Mouse (Mus musculus): ENCODE results near the gene Morc1. TPM values are rescaled to one million over a fixed set of nuclear protein-coding genes. Genes with fewer than 3 reads are reported as not detected.

Gene Morc1
- total and polyA plus RNA-seq, 3 experiments = 0.64 TPM; not detected in 2

DNA sequence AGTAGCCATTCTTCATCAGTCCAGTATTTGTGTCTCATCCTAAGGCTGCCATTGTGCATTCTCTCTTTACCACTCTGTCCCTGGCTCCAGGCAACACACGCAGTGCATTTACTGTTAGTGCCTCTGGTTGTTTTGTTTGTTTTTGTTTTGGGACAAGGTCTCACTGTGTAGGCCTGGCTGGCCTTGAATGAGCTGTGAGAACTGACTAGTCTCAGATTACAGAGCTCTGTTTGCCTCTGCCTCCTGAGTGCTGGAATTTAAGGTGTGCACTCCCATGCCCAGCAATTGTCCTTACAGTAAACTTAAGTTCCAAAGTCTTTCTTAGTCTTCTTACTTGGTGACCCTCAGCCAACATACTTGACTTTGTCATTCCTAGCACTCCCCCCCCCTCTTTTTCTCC lies 182.7 kb downstream of the Morc1 start:
- H3K79me2 ChIP-seq (replicated peaks; ENCODE audit: control insufficient read depth, extremely low read depth, insufficient read depth, poor library complexity, severe bottlenecking) = no peaks in the 10 kb centered on the region
- TF ChIP-seq HCFC1 (IDR thresholded peaks at IDR 0.05; ENCODE audit: low read depth, low read length) (no peak), JUN (IDR thresholded peaks at IDR 0.05; ENCODE audit: insufficient read depth, low read depth, low read length) (no peak), JUND (conservative IDR thresholded peaks at IDR 0.05; ENCODE audit: low read depth, low read length) (no peak), MEF2A (IDR thresholded peaks at IDR 0.05; ENCODE audit: borderline replicate concordance, low read depth, low read length) (no peak), MXI1 (IDR thresholded peaks at IDR 0.05; ENCODE audit: low read depth, low read length) (no peak), RCOR1 (conservative IDR thresholded peaks at IDR 0.05; ENCODE audit: low read depth, low read length) (no peak), MYC (IDR thresholded peaks at IDR 0.05; ENCODE audit: low read depth, low read length) (no peak), POLR2AphosphoS2 (IDR thresholded peaks at IDR 0.05; ENCODE audit: low read depth, low read length) (no peak), SIN3A (IDR thresholded peaks at IDR 0.05; ENCODE audit: low read length) (no peak), ZKSCAN1 (IDR thresholded peaks at IDR 0.05; ENCODE audit: borderline replicate concordance, low read depth, low read length) (no peak), GABPA (IDR thresholded peaks at IDR 0.05; ENCODE audit: insufficient replicate concordance, low read depth, low read length) (no peak)
- no peaks in the 10 kb centered on the region for H3K36me3 ChIP-seq (replicated peaks in 1 of 2; ENCODE audit: control insufficient read depth in 1 of 2, insufficient read depth in 1 of 2, low read length in 1 of 2)
- no peaks in the 10 kb centered on the region for H3K27me3 ChIP-seq (replicated peaks)
- in situ Hi-C loops (cut with MboI; ENCODE audit: low pct_ligation_motif_present, low pct_unique_long_range_greater_than_20kb, low sequenced_read_pairs) = no loop called here
- H3K27ac ChIP-seq (ENCODE audit: insufficient read depth, low read depth) = no peak overlapping the region
- no peak overlapping the region for H3K4me3 ChIP-seq (replicated peaks in 1 of 3; ENCODE audit: low read depth in 2 of 3, low read length in 2 of 3, poor library complexity in 1 of 3)
- dilution Hi-C loops (cut with MboI; ENCODE audit: extremely low pct_ligation_motif_present, extremely low pct_unique_long_range_greater_than_20kb, low sequenced_read_pairs) = no loop called here
- no peak for DNase-seq (ENCODE audit: extremely low read depth)
- H3K9ac ChIP-seq (ENCODE audit: insufficient read depth, low read depth) = no peak overlapping the region
- no peaks in the 10 kb centered on the region for H3K4me1 ChIP-seq (ENCODE audit: control insufficient read depth in 1 of 2, insufficient read depth in 2 of 2)
- H3K4me2 ChIP-seq (ENCODE audit: insufficient read depth, low read depth, poor library complexity, severe bottlenecking) = no peak overlapping the region
- peaks cover 44% of the 10 kb centered on the region for H3K9me3 ChIP-seq (replicated peaks; ENCODE audit: low read length)

DNA sequence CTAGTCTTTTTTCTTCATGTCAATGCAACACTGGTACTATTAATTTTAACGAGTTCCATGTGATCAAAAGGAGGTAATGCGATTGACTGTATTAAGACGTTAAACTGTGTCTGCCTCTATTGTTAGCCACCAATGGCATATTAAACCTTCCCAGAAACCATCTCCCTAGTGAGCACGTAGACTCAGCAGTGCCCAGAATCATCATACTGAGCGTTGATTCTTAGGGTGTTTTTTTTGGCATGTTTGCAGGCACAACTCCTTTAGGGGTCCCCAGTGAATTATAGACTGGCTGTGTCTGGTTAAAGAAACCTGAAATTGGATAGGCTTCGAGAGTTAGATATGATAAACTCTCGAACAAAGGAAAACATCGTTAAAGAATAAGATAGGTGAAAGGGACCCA lies 189.5 kb downstream of the Morc1 start:
- Histone ChIP-seq H3K4me1 (ENCODE audit: control insufficient read depth in 1 of 2, insufficient read depth in 2 of 2) (no peaks in the 10 kb centered on the region), H3K79me2 (replicated peaks; ENCODE audit: control insufficient read depth, extremely low read depth, insufficient read depth, poor library complexity, severe bottlenecking) (no peaks in the 10 kb centered on the region), H3K9ac (ENCODE audit: insufficient read depth, low read depth) (no peak overlapping the region), H3K36me3 (replicated peaks in 1 of 2; ENCODE audit: control insufficient read depth in 1 of 2, insufficient read depth in 1 of 2, low read length in 1 of 2) (no peaks in the 10 kb centered on the region), H3K27ac (ENCODE audit: insufficient read depth, low read depth) (no peak overlapping the region), H3K27me3 (replicated peaks) (no peaks in the 10 kb centered on the region), H3K4me3 (replicated peaks in 1 of 3; ENCODE audit: low read depth in 2 of 3, low read length in 2 of 3, poor library complexity in 1 of 3) (no peak overlapping the region), H3K4me2 (ENCODE audit: insufficient read depth, low read depth, poor library complexity, severe bottlenecking) (no peak overlapping the region), H3K9me3 (replicated peaks; ENCODE audit: low read length) (peaks cover 33% of the 10 kb centered on the region)
- TF ChIP-seq ZMIZ1 (IDR thresholded peaks at IDR 0.05; ENCODE audit: low read depth, low read length) = no peak
- TF ChIP-seq PAX5 (IDR thresholded peaks at IDR 0.05; ENCODE audit: low read length) = no peak
- TF ChIP-seq TBP (conservative IDR thresholded peaks at IDR 0.05; ENCODE audit: low read depth, low read length) = no peak
- no peak for TF ChIP-seq ZKSCAN1 (IDR thresholded peaks at IDR 0.05; ENCODE audit: borderline replicate concordance, low read depth, low read length)
- no peak for TF ChIP-seq NRF1 (IDR thresholded peaks at IDR 0.05; ENCODE audit: low read depth, low read length)
- no peak for TF ChIP-seq JUN (IDR thresholded peaks at IDR 0.05; ENCODE audit: insufficient read depth, low read depth, low read length)
- TF ChIP-seq KAT2A (IDR thresholded peaks at IDR 0.05; ENCODE audit: insufficient replicate concordance, low read length) = no peak
- TF ChIP-seq POLR2AphosphoS2 (IDR thresholded peaks at IDR 0.05; ENCODE audit: low read depth, low read length) = no peak
- TF ChIP-seq ELF1 (IDR thresholded peaks at IDR 0.05; ENCODE audit: low read depth, low read length) = no peak
- TF ChIP-seq CTCF (conservative IDR thresholded peaks at IDR 0.05 in 1 of 2, IDR thresholded peaks at IDR 0.05 in 1 of 2; ENCODE audit: low read depth in 2 of 2, low read length in 2 of 2) = no peak
- no peak for TF ChIP-seq MAZ (IDR thresholded peaks at IDR 0.05; ENCODE audit: low read depth, low read length)
- in situ Hi-C loops (cut with MboI; ENCODE audit: low pct_ligation_motif_present, low pct_unique_long_range_greater_than_20kb, low sequenced_read_pairs) (no loop called here), dilution Hi-C loops (cut with MboI; ENCODE audit: extremely low pct_ligation_motif_present, extremely low pct_unique_long_range_greater_than_20kb, low sequenced_read_pairs) (no loop called here)
- no peak for DNase-seq (ENCODE audit: extremely low read depth)
